Mouse (Mus musculus): ENCODE data around the gene Asmt.

Asmt gene

DNA sequence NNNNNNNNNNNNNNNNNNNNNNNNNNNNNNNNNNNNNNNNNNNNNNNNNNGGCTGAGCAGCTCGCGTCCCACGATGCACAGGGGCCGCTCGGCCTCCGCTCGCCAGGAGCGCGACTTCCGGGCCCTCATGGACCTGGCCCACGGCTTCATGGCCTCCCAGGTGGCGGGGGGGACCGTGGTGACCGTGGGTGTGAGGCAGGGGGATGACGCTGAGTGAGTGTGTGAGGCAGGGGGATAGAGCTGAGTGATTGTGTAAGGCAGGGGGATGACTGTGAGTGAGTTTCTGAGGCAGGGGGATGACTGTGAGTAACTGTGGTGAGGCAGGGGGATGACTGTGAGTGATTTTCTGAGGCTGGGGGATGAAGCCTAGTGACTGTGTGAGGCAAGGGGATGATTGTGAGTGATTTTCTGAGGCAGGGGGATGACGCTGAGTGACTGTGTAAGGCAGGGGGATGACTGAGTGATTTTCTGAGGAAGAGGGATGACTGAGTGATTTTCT lies at the start of gene Asmt:
Asmt (plus strand) TSS at position 51 of the 499 bp plus-strand sequence.
- DNase-seq, result no peak

DNA sequence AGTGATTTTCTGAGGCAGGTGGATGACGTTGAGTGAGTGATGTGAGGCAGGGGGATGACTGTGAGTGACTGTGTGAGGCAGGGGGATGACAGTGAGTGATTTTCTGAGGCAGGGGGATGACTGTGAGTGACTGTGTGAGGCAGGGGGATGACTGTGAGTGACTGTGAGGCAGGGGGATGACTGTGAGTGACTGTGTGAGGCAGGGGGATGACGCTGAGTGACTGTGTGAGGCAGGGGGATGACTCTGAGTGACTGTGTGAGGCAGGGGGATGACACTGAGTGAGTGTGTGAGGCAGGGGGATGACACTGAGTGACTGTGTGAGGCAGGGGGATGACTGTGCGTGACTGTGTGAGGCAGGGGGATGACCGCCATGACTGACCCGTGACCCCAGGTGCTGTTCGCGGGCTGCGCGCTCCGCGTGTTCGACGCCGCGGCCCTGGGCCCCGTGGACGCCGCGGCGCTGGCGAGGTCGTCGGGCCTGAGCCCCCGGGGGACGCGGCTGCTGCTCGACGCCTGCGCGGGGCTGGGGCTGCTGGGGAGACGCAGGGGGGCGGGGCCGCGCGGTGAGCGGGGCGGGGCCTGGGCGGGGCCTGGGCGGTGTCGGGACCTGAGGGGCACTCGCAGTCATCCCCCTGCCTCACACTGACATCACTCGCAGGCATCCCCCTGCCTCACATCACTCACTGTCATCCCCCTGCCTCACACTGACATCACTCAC lies 948 bp downstream of the Asmt start:
- DNase-seq, result no peak

DNA sequence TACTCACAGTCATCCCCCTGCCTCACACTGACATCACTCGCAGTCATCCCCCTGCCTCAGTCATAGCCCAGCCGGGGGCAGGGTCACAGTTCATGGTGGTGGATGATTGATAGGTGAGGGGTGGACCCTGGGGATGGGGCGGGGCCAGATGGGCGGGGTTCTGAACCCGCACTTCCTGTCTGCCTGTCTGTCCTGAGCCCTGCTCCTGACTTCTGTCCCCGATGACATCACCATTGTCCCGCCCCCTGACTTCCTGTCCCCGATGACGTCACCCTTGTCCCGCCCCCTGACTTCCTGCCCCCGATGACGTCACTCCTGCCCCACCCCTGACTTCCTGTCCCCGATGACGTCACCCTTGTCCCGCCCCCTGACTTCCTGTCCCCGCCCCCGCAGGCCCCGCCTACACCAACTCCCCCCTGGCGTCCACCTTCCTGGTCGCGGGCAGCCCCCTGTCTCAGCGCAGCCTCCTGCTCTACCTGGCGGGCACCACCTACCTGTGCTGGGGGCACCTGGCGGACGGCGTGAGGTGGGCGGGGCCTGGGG lies 1.9 kb downstream of the Asmt start:
- DNase-seq, result peak; percentile 68

DNA sequence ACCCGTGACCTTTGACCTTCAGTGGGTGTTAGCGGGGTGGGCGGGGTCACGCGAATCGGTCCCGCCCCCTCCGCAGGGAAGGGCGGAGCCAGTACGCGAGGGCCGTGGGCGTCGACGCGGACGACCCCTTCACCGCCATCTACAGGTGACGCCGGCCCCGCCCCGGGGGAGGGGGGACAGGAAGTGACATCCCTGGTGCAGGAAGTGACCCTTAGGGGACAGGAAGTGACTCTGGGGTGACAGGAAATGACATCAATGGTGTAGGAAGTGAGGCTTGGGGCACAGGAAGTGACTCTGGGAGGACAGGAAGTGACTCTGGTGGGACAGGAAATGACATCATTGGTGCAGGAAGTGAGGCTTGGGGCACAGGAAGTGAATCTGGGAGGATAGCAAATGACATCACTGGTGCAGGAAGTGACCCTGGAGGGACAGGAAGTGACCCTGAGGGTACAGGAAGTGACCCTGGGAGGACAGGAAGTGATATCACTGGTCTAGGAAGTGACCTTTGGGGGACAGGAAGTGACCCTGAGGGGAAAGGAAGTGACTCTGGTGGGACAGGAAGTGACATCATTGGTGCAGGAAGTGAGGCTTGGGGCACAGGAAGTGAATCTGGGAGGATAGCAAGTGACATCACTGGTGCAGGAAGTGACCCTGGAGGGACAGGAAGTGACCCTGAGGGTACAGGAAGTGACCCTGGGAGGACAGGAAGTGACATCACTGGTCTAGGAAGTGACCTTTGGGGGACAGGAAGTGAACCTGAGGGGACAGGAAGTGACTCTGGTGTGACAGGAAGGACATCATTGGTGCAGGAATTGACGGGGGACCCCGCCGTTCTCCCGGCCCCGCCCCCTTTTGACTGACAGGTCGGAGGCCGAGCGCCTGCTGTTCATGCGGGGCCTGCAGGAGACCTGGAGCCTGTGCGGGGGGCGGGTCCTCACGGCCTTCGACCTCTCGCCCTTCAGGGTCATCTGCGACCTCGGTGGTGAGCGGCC lies 2.7 kb downstream of the Asmt start:
- peak; percentile 44 for DNase-seq

GRCm38 (mm10) chrX:170675923-170676605 lies 3.6 kb downstream of the Asmt start:
- no peak for DNase-seq

GRCm38 (mm10) chrX:170676606-170677239 lies 4.3 kb downstream of the Asmt start:
- no peak for DNase-seq

DNA sequence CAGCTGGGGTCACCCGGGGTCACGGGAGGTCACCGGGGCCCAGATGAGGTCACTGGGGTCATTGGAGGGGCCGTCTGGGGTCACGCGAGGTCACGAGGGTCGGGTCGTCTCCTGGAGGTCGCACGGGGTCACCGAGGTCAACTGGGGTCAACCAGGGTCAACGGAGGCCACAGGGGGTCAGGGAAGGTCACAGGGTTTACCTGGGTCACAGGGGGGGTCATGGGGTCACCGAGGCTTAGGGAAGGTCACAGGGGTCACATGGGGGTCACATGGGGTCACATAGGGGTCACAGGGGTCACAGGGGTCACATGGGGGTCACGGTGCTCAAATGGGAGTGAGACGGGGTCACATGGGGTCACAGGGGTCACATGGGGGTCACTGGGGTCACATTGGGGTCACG lies 4.8 kb downstream of the Asmt start:
- DNase-seq, result no peak

DNA sequence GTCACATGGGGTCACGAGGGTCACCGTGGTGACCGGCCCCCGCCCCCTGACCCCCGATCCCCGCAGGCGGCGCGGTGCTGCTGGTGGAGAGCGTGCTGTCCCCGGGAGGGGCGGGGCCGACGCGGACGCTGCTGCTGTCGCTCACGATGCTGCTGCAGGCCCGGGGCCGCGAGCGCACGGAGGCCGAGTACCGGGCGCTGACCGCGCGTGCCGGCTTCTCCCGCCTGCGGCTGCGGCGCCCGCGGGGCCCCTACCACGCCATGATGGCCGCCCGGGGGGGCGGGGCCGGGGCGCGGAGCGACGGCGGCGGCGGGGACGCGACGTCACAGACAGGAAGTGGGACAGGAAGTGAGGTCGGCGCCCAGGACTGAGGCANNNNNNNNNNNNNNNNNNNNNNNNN lies 5.2 kb downstream of the Asmt start:
- no peak for DNase-seq
